Mouse (Mus musculus) MEL (cell line): ENCODE data around the gene Upk3a.

Experiments
- BHLHE40 ChIP-seq: IDR thresholded peaks from 2 replicates; pipeline ENCODE4 v1.6.1; 2012; ENCODE audit warnings: low read depth, mild to moderate bottlenecking, inconsistent platforms, low read length, improper control_type of control experiment, borderline replicate concordance
- CHD1 ChIP-seq: IDR thresholded peaks from 2 replicates; pipeline ENCODE4 v1.6.1; 2012; ENCODE audit warnings: low read depth, mild to moderate bottlenecking, inconsistent platforms, low read length, improper control_type of control experiment
- CTCF ChIP-seq, 3 experiments: IDR thresholded peaks in 2 of 3; conservative IDR thresholded peaks in 1 of 3; 2 replicates each; pipeline ENCODE4 v1.5.1; 2011 to 2012; ENCODE audit warnings: low read length in 3 of 3, low read depth in 2 of 3, mild to moderate bottlenecking in 2 of 3, improper control_type of control experiment in 1 of 3, inconsistent platforms in 1 of 3, mixed read lengths in 1 of 3, moderate library complexity in 1 of 3; ENCODE audit not compliant: control insufficient read depth in 1 of 3, insufficient read depth in 1 of 3, poor library complexity in 1 of 3, severe bottlenecking in 1 of 3
- HCFC1 ChIP-seq: IDR thresholded peaks from 2 replicates; pipeline ENCODE4 v1.6.1; 2012; ENCODE audit warnings: low read depth, mild to moderate bottlenecking, inconsistent platforms, low read length, improper control_type of control experiment, moderate library complexity
- KAT2A ChIP-seq: conservative IDR thresholded peaks from 2 replicates; pipeline ENCODE4 v1.6.1; 2012; ENCODE audit warnings: low read depth, low read length, improper control_type of control experiment, inconsistent platforms
- MXI1 ChIP-seq: IDR thresholded peaks from 2 replicates; pipeline ENCODE4 v1.6.1; 2011; ENCODE audit warnings: mild to moderate bottlenecking, low read depth, low read length, improper control_type of control experiment
- MYB ChIP-seq: IDR thresholded peaks from 2 replicates; pipeline ENCODE4 v1.6.1; 2011; ENCODE audit warnings: mild to moderate bottlenecking, low read depth, low read length, improper control_type of control experiment
- POLR2A ChIP-seq, 2 experiments: IDR thresholded peaks; 2 replicates each; pipeline ENCODE4 v1.6.1; 2011 to 2012; ENCODE audit warnings: low read length in 2 of 2, mild to moderate bottlenecking in 2 of 2, control low read depth in 1 of 2, improper control_type of control experiment in 1 of 2, low read depth in 1 of 2, moderate library complexity in 1 of 2; ENCODE audit not compliant: control insufficient read depth in 1 of 2, insufficient read depth in 1 of 2, poor library complexity in 1 of 2
- POLR2AphosphoS5 ChIP-seq: IDR thresholded peaks from 2 replicates; pipeline ENCODE4 v1.6.1; 2012; ENCODE audit warnings: low read depth, borderline replicate concordance, mild to moderate bottlenecking, inconsistent platforms, low read length, moderate library complexity, mixed read lengths
- TBP ChIP-seq: IDR thresholded peaks from 2 replicates; pipeline ENCODE4 v1.8.0; 2011; ENCODE audit warnings: low read depth, low read length, improper control_type of control experiment
- USF2 ChIP-seq, 2 experiments: IDR thresholded peaks; 2 replicates each; pipeline ENCODE4 v1.6.1; 2011 to 2012; ENCODE audit warnings: improper control_type of control experiment in 2 of 2, low read length in 2 of 2, borderline replicate concordance in 1 of 2, inconsistent platforms in 1 of 2, low read depth in 1 of 2, mild to moderate bottlenecking in 1 of 2; ENCODE audit not compliant: insufficient read depth in 1 of 2
- ZC3H11A ChIP-seq: IDR thresholded peaks from 2 replicates; pipeline ENCODE4 v1.6.1; 2012; ENCODE audit warnings: low read depth, mild to moderate bottlenecking, inconsistent platforms, low read length, improper control_type of control experiment
- ZKSCAN1 ChIP-seq: IDR thresholded peaks from 2 replicates; pipeline ENCODE4 v1.6.1; 2012; ENCODE audit warnings: low read depth, mild to moderate bottlenecking, inconsistent platforms, low read length, improper control_type of control experiment, moderate library complexity
- ZNF384 ChIP-seq: IDR thresholded peaks from 2 replicates; pipeline ENCODE4 v1.6.1; 2012; ENCODE audit warnings: low read depth, mild to moderate bottlenecking, inconsistent platforms, low read length, improper control_type of control experiment

GRCm38 (mm10) chr15:84997768-84998454, 19.0 kb upstream of the Upk3a start:
- no peak for TF ChIP-seq POLR2A (IDR thresholded peaks at IDR 0.05; ENCODE audit: control insufficient read depth in 1 of 2, insufficient read depth in 1 of 2, low read depth in 1 of 2, low read length in 2 of 2, poor library complexity in 1 of 2)
- no peak for TF ChIP-seq CTCF (IDR thresholded peaks at IDR 0.05 in 2 of 3, conservative IDR thresholded peaks at IDR 0.05 in 1 of 3; ENCODE audit: control insufficient read depth in 1 of 3, insufficient read depth in 1 of 3, low read depth in 2 of 3, low read length in 3 of 3, poor library complexity in 1 of 3, severe bottlenecking in 1 of 3)
- no peak for TF ChIP-seq ZNF384
- no peak for TF ChIP-seq CHD1
- no peak for TF ChIP-seq POLR2AphosphoS5
- TF ChIP-seq ZC3H11A = no peak
- TF ChIP-seq ZKSCAN1 = no peak
- TF ChIP-seq TBP = no peak
- TF ChIP-seq MXI1 = no peak
- no peak for TF ChIP-seq MYB
- TF ChIP-seq BHLHE40 = no peak
- no peak for TF ChIP-seq KAT2A
- TF ChIP-seq USF2 (IDR thresholded peaks at IDR 0.05; ENCODE audit: borderline replicate concordance in 1 of 2, insufficient read depth in 1 of 2, low read depth in 1 of 2, low read length in 2 of 2) = no peak
- TF ChIP-seq HCFC1 = no peak
